ENCODE assay signal across 8 mouse cellular contexts in genomic region chr2:4492485-4493481, GRCm38 (mm10).
DNase-seq lines count a peak whose midpoint lies in the region; ATAC-seq lines count a peak whose summit lies in the region.

No protein-coding gene starts in this region.

- 50% methylated on average over 20 of the region's 20 CpGs for WGBS in limb, embryonic 11.5 days
- 52% methylated on average over 20 of the region's 20 CpGs for WGBS in midbrain, embryonic 12.5 days

- no peak overlapping the region for H3K4me3 ChIP-seq in limb, embryonic 11.5 days (ENCODE audit: low read depth, low read length)
- no peak overlapping the region for H3K4me3 ChIP-seq in midbrain, embryonic 12.5 days

- DNase-seq in cerebellum, adult 11 months, result peak; percentile 29
- DNase-seq in embryo, embryonic 9.5 days (ENCODE audit: extremely low spot score), result peak; percentile 74
- peak; percentile 84 to 91 for DNase-seq in heart, adult 18-20 months
- DNase-seq in kidney, adult 18-20 months, result peak; percentile 76
- peak; percentile 83 for DNase-seq in limb, embryonic 11.5 days (ENCODE audit: low spot score)
- DNase-seq in spleen, postnatal 36 days (ENCODE audit: low spot score in 2 of 2), result peak; percentile 28 to 48

- H3K9me3 ChIP-seq in limb, embryonic 11.5 days (ENCODE audit: control insufficient read depth, low read length), result no peaks in the 10 kb centered on the region
- no peaks in the 10 kb centered on the region for H3K9me3 ChIP-seq in midbrain, embryonic 12.5 days

- ATAC-seq in cerebellum, adult (ENCODE audit: insufficient number of reproducible peaks, low FRiP score, low TSS enrichment), result no peak
- ATAC-seq in limb, embryonic 11.5 days (ENCODE audit: insufficient number of reproducible peaks, low FRiP score, low TSS enrichment, low read depth), result 0 out of 2 replicates have a peak, but pooled peaks have one; percentile 61
- ATAC-seq in midbrain, embryonic 12.5 days (ENCODE audit: low FRiP score, low read depth), result peak; percentile 74

- H3K4me2 ChIP-seq in limb, embryonic 11.5 days (ENCODE audit: low read depth, severe bottlenecking), result no peak overlapping the region
- H3K4me2 ChIP-seq in midbrain, embryonic 12.5 days (replicated peaks), result no peak overlapping the region

- H3K9ac ChIP-seq in limb, embryonic 11.5 days (ENCODE audit: low read length), result no peak overlapping the region
- no peak overlapping the region for H3K9ac ChIP-seq in midbrain, embryonic 12.5 days (replicated peaks)

- peak overlapping the region; percentile 47 for H3K27ac ChIP-seq in limb, embryonic 11.5 days (replicated peaks; ENCODE audit: low read depth, low read length)
- H3K27ac ChIP-seq in midbrain, embryonic 12.5 days (replicated peaks), result peak overlapping the region; percentile 65

- no peaks in the 10 kb centered on the region; the same call in 1 of the 2 replicates for H3K36me3 ChIP-seq in limb, embryonic 11.5 days (ENCODE audit: control insufficient read depth, insufficient read depth, low read length)
- H3K36me3 ChIP-seq in midbrain, embryonic 12.5 days, result peaks cover 13% of the 10 kb centered on the region

- H3K27me3 ChIP-seq in limb, embryonic 11.5 days (ENCODE audit: control insufficient read depth, insufficient read depth, low read length), result no peaks in the 10 kb centered on the region
- H3K27me3 ChIP-seq in midbrain, embryonic 12.5 days, result no peaks in the 10 kb centered on the region

- H3K4me1 ChIP-seq in limb, embryonic 11.5 days (ENCODE audit: control insufficient read depth, insufficient read depth, low read length), result peaks cover 21% of the 10 kb centered on the region
- H3K4me1 ChIP-seq in midbrain, embryonic 12.5 days, result peaks cover 34% of the 10 kb centered on the region

Comparison
In these comparisons a context has a peak if more than half of its experiments do, and no peak if none do; other contexts are left out.
1. DNase-seq: peak in every context shown above with its lines; median percentile 88 in heart, adult 18-20 months; 83 in limb, embryonic 11.5 days; 76 in kidney, adult 18-20 months; 74 in embryo, embryonic 9.5 days; 38 in spleen, postnatal 36 days; 29 in cerebellum, adult 11 months.